Mouse (Mus musculus): ENCODE data around the gene Klf14. TPM values are rescaled to one million over a fixed set of nuclear protein-coding genes. Genes with fewer than 3 reads are reported as not detected.

The Klf14 gene
- total RNA-seq (2021), result 1 to 10 TPM; 1.9 TPM
- long read RNA-seq, experiment 1, partial matches to known transcripts, result 0 of 2 reads
- long read RNA-seq, experiment 1, other reads (novel, unspliced or antisense), result 0 of 2 reads
- long read RNA-seq, experiment 2, partial matches to known transcripts, result 0 of 3 reads
- long read RNA-seq, experiment 2, other reads (novel, unspliced or antisense), result 0 of 3 reads

DNA sequence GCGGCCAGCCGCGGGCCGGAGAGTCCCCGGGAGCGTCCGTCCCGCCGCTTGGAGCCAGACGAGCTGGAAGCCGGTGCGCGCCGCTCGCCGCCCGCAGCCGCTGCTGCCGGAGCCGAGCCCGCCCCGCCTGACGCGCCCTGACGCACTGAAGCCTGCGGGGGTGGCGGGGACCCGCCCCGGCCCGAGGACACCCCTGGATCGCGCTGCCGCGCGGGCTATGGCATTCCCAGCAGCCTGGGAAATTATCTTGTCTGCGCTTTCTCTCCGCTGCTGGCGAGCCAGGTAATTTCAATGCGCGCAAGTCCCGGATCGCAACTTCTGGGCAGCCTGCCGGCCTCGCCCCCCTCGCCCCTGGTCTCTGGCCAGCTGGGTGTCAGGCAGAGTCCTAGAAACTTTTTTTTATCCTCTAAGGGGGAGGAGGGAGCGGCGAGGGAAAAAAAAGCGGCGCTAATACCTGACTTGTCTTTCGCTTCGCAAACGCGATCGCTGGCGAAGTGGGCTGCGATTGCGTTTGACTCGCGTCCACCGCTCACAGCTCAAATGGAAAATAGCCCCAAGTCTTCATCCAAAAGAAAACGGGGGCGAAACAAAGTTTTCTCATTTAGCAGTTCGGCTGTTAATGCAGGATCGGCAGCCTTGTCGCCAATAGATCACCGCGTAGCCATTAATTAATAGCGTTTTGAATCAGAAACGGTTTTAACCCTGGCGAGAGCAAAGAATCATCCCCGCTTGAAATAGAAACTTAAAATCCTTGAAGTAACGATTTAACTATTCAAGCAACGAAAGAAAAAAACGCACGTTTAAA, at the start of gene Klf14:
TSS of gene Klf14 (minus strand) at position 343 of the 805 bp plus-strand sequence.
- DNase-seq (ENCODE audit: low spot score in 2 of 2), result peak in 1 of 2 experiments; percentile 19

DNA sequence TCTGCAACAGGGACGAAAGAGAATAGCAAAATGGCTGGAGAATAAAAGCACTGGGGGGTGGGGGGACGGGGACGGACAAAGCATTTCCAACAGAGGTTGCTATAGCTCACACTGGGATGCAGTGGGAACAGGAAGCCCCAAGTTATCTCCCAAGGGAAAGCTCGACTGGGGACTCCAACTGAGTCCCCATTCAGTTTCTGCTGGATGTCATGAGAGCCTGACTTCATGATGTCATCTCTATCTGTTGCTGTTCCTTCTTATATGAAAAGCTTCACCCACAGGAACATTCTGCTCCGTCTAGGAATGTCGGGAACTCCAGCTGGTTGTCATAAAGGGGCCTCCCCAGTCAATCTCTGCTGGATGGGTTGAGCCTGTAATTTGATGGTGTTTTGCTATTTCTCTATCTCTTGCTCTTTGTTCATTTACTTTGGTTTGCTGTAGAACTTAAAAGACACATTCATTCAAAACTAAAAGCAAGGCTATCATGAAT, 47.3 kb upstream of the Klf14 start:
- no peak for DNase-seq (ENCODE audit: low spot score in 2 of 2)

DNA sequence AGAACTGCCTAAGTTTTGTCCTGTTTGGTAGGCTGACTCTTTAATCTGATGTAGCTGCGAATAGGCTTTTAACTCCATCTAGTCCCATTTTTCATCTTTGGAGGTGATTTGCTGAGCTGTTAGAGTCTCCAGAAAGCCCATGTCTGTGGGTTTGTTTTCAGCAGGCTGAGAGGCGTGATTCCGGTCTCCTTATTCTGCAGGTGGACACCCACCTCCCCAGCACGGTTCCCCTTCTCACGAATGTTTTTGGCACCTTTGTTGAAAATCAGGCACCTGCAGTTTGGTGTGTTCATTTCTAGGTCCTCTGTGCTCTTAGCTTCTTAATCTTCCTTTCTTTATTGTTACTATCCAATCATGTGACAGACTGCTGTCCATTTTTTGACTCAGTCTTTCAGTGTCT, 27.5 kb upstream of the Klf14 start:
- DNase-seq (ENCODE audit: low spot score in 2 of 2), result no peak

DNA sequence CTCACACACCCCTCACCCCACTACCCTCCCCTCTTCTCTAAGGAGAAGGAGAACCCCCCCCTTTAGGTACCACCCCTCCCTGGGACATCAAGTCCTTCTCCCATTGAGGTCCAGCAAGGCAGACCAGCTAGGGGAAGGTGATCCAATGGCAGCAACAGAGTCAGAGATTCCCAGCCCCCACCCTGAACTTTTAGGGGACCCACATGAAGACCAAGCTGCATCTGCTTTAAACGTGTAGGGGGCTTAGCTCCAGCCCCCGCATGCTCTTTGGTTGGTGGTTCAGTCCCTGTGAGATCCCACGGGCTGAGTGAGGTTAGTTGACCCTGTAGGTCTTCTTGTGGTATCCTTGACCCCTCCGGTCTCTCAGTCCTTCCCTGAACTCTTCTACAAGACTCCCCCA, 24.1 kb upstream of the Klf14 start:
- no peak for DNase-seq (ENCODE audit: low spot score in 2 of 2)

DNA sequence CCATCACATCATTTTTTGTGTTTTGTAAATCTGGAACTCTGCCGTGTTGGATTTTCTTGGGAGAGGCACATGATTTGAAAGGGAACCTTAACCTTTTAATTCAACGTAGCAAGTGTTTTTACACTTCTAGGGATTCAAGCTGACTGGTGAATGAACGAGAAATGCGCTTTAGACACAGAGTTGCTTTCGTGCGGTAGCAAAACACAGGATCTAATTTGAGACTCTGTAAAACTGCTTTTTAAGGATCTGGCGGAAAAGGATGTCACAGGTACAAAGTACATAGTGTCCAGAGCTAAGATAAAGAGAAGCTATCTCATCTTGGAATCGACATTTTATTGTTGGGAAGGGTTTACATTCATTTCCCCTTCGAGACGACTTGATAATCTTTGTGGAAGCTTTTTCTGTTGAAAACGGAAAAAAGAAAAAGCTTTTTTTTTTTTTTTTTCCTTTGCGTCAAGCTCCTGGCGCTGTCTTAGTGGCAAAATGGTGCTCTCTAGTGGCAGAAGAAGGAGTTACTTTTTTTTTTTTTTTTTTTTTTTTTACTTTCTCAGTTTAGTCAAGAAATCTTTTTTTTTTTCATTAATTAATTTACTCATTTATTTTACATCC, 23.6 kb upstream of the Klf14 start:
- DNase-seq (ENCODE audit: low spot score in 2 of 2), result no peak

DNA sequence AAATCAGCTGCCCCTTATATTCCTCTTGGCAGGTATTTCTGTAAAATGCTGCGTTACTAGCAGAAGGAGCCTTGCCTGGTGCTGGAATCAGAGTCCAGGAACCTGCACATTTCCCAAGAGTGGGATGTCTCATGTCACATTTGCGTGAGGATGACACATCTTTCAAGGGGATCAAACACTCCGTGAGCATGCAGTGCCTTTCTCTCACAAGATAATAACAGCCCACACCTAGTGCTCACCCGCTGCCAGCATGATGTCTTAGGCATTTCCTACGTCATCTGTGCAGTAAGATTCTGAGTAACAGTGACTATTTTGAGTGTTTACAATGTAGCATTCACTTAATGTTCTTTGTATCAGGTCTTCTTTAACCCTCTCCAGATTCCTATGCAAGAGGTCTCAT, 22.5 kb upstream of the Klf14 start:
- no peak for DNase-seq (ENCODE audit: low spot score in 2 of 2)

DNA sequence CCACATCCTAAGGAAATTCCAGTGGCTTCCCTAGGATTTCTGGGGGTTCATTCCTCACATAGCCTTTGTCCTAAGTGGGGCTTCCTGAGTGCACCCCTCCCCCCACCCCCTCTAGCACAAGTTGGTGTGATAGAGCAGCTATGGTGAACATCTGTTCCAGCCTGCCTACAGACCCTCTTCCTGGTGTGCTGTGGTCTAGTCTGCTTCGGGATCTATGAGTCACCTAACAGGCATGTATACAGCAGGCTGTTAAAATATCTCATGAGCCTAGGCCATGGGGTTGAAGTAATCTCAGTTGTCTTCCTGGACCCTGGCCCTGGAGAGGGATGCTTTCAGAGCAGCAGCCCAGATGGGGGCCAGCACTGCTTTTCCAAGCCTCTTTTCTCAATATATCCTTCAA, 19.7 kb upstream of the Klf14 start:
- DNase-seq (ENCODE audit: low spot score in 2 of 2), result no peak

DNA sequence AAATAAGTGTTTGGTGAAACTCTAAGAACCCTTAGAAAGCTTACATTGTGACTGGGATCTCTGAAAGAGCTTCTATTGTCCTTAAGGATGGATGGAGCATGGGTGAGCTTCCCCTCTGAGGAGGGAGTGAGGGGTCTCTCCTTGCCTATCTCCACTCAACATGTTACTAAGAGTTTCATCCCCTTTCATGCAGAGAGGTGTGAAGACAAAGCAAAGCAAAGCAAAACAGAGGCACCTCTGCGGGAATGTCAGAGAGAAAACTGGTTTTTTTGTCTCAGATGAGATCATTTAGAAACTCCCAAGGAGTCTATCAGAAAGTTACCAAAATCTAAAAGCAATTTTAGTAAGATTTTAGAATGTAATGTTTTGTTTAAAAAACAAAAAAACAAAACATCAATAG, 13.2 kb upstream of the Klf14 start:
- DNase-seq (ENCODE audit: low spot score in 2 of 2), result no peak

DNA sequence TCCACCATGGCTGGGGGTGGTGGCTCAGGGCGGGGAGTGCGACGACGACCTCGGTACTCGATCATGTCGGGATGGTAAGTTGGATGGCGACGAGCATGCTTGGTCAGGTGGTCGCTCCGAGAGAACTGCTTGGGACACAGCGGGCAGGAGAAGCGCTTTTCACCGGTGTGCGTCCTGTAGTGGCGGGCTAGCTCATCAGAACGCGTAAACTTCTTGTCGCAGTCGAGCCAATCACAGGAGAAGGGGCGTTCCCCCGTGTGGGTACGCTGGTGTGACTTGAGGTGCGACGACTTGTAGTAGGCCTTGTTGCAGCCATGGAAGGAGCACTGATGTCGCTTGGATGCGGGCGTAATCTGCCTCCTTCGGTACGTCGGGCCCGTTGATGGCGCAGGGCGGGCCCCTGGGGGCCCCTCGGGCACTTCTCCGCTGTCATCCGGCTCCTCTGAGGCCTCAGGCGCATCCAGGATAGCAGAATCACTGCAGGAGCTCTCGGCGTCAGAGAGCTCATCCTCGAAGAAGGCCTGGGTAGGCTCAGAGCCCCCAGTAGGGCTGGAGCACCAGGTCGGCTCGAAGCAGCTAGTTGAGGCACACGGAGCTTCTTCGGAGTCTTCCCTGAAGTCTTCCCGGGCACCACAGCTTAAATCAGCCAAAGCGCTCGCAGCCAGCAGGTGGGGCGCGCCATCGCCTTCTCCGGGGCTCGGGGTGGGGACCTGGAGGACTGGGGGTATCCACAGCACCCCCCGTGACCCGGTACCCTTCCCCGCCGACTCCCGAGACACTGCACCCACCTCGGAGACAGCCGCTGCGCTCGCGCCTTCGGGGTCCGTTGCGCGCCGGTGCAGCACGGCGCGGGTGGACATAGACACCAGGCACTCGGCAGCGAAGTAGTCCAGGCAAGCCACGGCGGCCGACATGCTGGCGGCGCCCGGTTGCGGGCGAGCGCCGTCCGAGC, 818 bp downstream of the Klf14 start:
- DNase-seq (ENCODE audit: low spot score in 2 of 2), result no peak

GRCm38 (mm10) chr6:30939264-30939663, 19.6 kb downstream of the Klf14 start:
- no peak for DNase-seq (ENCODE audit: low spot score in 2 of 2)

DNA sequence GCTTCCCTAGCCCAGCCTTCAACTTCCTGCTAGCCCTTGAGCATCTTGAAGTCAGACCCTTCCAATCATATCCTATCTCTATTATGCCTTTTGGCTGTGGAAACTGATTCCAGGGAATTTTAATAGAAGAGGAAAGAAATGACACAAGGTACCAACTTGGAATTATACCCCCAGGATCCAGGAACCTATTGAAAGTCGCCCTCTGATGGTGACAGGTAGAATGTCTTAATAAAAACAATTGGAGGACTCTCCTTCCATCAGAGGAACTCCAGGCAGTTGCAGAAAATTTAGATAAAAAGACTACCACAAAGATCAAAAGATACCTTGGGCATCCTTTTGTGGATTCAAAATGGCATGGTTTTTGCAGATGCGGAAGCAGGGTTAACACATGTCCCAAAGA, 36.1 kb downstream of the Klf14 start:
- DNase-seq (ENCODE audit: low spot score in 2 of 2), result no peak

GRCm38 (mm10) chr6:30921826-30922225, 37.1 kb downstream of the Klf14 start:
- DNase-seq (ENCODE audit: low spot score in 2 of 2), result no peak

- no peak for DNase-seq (ENCODE audit: low spot score in 2 of 2)
Observed at GRCm38 (mm10) chr6:30920834-30921675, 37.8 kb downstream of the Klf14 start.

GRCm38 (mm10) chr6:30915473-30915872, 43.4 kb downstream of the Klf14 start, which contains the start of gene Tsga13:
Gene Tsga13, minus strand, starts transcription at chr6:30915573.
- DNase-seq (ENCODE audit: low spot score in 2 of 2), result no peak

- DNase-seq (ENCODE audit: low spot score in 2 of 2), result no peak
Observed at GRCm38 (mm10) chr6:30907970-30908369, 50.9 kb downstream of the Klf14 start.

Other genes starting within 250 kb of the Klf14 start
- 100 to 1,000 TPM; 359 to 373 TPM for gene Mest, start 235.5 kb downstream of the Klf14 start, total RNA-seq (2021)
- gene Copg2, start 62.3 kb downstream of the Klf14 start, total RNA-seq (2021), result 10 to 100 TPM; 76.1 to 79.0 TPM
- under 1 TPM in 1 of 2 experiments, not detected in 1; 0.73 TPM for gene Tsga13, start 43.5 kb downstream of the Klf14 start, total RNA-seq (2021)

Data from adrenal gland, postnatal 4 days (tissue).